Mouse (Mus musculus): ENCODE data around the gene Zfp575. TPM values are rescaled to one million over a fixed set of nuclear protein-coding genes. Genes with fewer than 3 reads are reported as not detected.

Zfp575 gene
- polyA plus RNA-seq, 1 experiment from 2014 or later = 7.3 TPM

GRCm38 (mm10) chr7:24561450-24561849 is 26.0 kb downstream of the Zfp575 start:
- H3K9ac ChIP-seq = no peak overlapping the region
- peaks cover 70% of the 10 kb centered on the region for H3K36me3 ChIP-seq
- no peaks in the 10 kb centered on the region for H3K9me3 ChIP-seq
- H3K4me1 ChIP-seq = no peaks in the 10 kb centered on the region
- no peaks in the 10 kb centered on the region for H3K27me3 ChIP-seq
- ATAC-seq (ENCODE audit: insufficient number of reproducible peaks, insufficient read depth, low FRiP score, low TSS enrichment, low read depth) = no peak
- H3K4me2 ChIP-seq = no peak overlapping the region
- H3K27ac ChIP-seq = no peak overlapping the region
- no peak overlapping the region for H3K4me3 ChIP-seq
- 89% methylated on average over 4 of the region's 4 CpGs for WGBS

- Histone ChIP-seq H3K27ac (no peak overlapping the region), H3K4me1 (no peaks in the 10 kb centered on the region), H3K9ac (no peak overlapping the region), H3K4me2 (no peak overlapping the region), H3K27me3 (no peaks in the 10 kb centered on the region), H3K4me3 (no peak overlapping the region), H3K9me3 (no peaks in the 10 kb centered on the region), H3K36me3 (peaks cover 74% of the 10 kb centered on the region)
- no peak for ATAC-seq (ENCODE audit: insufficient number of reproducible peaks, insufficient read depth, low FRiP score, low TSS enrichment, low read depth)
- 90% methylated on average over 10 of the region's 10 CpGs for WGBS
These were observed 31.7 kb downstream of the Zfp575 start for GRCm38 (mm10) chr7:24555786-24556185.

DNA sequence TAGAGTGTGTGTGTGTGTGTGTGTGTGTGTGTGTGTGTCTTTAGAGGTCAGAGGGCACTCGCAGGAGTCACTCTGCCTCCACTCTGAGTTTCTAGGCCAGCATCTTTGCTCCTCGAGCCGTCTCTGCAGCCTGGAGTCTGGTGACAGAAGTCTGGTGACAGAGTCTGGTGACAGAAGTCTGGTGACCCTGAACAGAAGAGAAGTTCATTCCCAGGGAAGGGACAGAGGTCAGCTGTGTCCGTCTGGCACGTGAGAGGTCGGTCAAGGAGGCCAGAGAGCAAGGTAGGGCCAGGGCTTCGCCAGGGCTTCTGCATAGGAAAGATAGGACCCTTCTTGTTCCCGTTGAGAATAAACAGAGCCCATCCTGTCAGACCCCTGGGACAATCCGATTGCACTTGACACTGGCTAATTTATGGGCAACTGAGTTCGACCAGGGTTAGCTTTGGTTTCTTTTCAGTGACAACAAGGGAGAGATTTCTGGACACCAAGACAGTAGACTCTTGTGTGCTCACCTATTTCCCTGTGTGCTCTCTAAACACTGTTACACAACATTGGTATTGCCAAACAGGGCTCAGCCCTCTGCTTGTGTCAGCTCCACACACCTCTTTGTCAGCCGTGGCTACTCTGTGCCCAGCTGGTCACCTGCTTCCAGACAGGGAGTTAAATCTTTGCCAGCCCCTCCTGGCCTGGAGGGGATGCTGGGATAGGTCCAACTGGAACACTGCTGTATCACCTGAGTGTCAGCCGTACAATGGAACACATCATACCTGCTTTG is 35.3 kb downstream of the Zfp575 start:
- Histone ChIP-seq H3K4me3 (no peak overlapping the region), H3K36me3 (peaks cover 79% of the 10 kb centered on the region), H3K9ac (no peak overlapping the region), H3K9me3 (no peaks in the 10 kb centered on the region), H3K27me3 (no peaks in the 10 kb centered on the region), H3K4me1 (peaks cover 10% of the 10 kb centered on the region), H3K27ac (no peak overlapping the region), H3K4me2 (no peak overlapping the region)
- ATAC-seq (ENCODE audit: insufficient number of reproducible peaks, insufficient read depth, low FRiP score, low TSS enrichment, low read depth) = no peak
- WGBS = 90% methylated on average over 12 of the region's 12 CpGs

DNA sequence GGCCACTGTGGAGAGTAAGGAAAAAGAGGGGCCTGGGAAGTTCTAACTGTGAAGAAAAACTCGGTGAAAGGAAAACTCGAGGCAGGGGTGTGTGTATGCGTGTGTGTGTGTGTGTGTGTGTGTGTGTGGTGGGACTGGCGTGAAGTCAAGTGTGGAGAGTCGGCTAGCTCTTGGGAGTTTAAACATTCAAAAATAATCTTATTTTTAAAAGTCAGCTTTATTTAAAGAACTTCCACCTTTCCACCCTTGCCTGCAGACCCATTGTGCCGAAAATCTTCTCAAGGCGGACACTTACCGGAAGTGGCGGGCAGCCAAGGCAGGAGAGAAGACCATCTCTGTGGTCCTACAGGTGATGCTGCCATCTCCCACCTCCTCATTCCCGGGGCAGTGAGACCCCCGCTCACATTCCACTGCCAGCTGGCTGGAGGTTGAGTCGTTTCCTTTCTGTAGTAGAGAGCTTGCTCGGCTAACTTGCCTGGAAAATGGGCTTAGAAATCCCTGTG is 39.9 kb downstream of the Zfp575 start:
- no peak for ATAC-seq (ENCODE audit: insufficient number of reproducible peaks, insufficient read depth, low FRiP score, low TSS enrichment, low read depth)
- Histone ChIP-seq H3K4me3 (peak overlapping the region; percentile 83), H3K27ac (peak overlapping the region; percentile 80), H3K4me2 (peak overlapping the region; percentile 74), H3K36me3 (peaks cover 41% of the 10 kb centered on the region), H3K27me3 (no peaks in the 10 kb centered on the region), H3K9ac (peak overlapping the region; percentile 89), H3K9me3 (no peaks in the 10 kb centered on the region), H3K4me1 (peaks cover 17% of the 10 kb centered on the region)
- WGBS = 26% methylated on average over 13 of the region's 13 CpGs

DNA sequence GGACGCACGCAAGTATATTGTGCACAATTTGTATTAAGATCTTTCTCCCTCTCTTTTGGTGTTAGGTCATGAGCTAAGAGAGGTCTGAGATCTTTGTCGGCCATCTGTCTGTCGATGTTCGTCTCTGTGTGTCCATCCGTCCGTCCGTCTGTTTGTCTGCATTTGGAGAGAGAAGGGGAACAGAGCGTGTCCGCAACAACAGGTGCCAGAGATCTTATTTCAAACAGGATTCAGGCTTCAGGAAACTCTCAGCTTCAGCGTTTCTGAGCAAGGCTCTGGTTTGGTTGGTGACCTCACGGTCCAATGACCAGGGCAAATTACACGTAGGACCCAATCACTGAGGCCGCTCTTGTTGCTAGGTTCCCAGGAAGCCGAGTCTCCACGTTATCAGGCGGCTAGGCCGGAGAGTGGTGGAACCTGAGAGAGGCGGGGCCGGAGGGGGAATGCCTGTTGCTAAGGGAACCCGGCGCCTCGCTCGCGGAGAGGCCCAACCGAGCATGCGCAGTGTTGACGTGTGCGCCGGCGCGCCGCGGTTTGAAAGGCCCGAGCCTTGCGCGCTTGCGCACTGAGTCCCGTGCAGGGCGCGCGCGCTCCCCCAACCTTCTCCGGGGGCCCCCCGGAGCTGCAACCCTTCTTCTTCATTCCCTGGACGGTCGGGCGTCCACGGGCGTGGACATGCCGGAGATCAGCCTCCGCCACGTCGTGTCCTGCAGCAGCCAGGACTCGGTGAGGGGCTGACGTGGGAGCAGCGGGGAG is 40.6 kb downstream of the Zfp575 start:
- Histone ChIP-seq H3K4me2 (peak overlapping the region; percentile 74), H3K36me3 (peaks cover 33% of the 10 kb centered on the region), H3K27me3 (no peaks in the 10 kb centered on the region), H3K9ac (peak overlapping the region; percentile 89), H3K4me3 (peak overlapping the region; percentile 83), H3K27ac (peak overlapping the region; percentile 80), H3K4me1 (peaks cover 17% of the 10 kb centered on the region), H3K9me3 (no peaks in the 10 kb centered on the region)
- WGBS = under 1% methylated on average over 57 of the region's 57 CpGs
- peak; percentile 98 for ATAC-seq (ENCODE audit: insufficient number of reproducible peaks, insufficient read depth, low FRiP score, low TSS enrichment, low read depth)

DNA sequence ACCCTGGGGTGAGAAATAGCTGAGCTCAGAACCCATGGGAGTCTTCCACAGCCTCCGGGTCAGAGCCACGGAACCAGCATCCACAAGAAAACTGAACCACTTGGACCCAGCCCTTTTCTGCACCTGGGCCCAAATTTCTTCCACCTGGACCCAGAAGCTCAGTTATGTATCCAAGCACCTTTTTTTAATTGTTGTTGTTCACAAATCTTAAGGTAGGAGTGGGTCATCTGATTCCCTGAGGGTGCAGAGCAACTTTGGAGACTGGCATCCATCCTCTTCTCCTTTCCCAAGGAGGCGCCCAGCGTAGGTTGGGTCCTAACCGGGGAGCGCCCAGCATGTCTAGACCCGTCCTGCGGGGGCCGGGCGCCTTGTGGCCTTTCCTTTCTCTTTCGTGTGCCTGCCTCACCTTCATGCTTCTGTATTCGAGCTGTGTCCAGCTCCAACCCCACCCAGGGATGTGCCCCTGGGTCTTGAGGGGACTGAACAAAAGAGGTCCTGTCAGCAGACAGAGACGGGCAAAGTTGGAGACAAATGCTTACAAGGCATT is 41.3 kb downstream of the Zfp575 start, which contains the start of the genes Pinlyp and Xrcc1:
Pinlyp (minus strand) TSS at position 51 of the 547 bp plus-strand sequence.
Xrcc1 (plus strand) TSS at position 222 of the 547 bp plus-strand sequence.
- Histone ChIP-seq H3K4me3 (peak within 1 kb of the TSS; percentile 83), H3K4me1 (peaks cover 21% of the 10 kb centered on the region), H3K9ac (peak within 1 kb of the TSS; percentile 89), H3K9me3 (no peaks in the 10 kb centered on the region), H3K36me3 (peaks cover 26% of the 10 kb centered on the region), H3K27ac (peak within 1 kb of the TSS; percentile 80), H3K4me2 (peak within 1 kb of the TSS; percentile 74), H3K27me3 (no peaks in the 10 kb centered on the region)
- 27% methylated on average over 13 of the region's 13 CpGs for WGBS
- ATAC-seq (ENCODE audit: insufficient number of reproducible peaks, insufficient read depth, low FRiP score, low TSS enrichment, low read depth) = no peak

DNA sequence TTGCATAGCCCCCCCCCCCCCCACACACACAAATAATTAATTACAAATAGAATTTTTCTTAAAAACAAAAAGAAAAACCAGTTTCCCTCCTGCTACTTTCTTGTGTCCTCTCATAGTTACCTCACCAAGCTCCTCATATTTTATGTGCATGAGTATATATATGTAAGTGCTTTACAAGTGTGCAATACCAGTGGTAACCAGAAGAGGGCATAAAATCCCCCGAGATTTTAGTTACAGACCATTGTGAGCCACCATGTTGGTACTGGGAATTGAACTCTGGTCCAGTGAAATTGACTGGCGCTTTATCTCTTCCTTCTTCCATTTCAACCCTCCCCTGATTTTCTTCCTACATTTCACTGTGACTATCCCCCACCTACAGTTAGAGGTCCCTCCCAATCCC is 42.9 kb downstream of the Zfp575 start:
- Histone ChIP-seq H3K9ac (no peak overlapping the region), H3K4me2 (no peak overlapping the region), H3K4me1 (peaks cover 21% of the 10 kb centered on the region), H3K4me3 (no peak overlapping the region), H3K27ac (no peak overlapping the region), H3K36me3 (peaks cover 12% of the 10 kb centered on the region), H3K27me3 (no peaks in the 10 kb centered on the region), H3K9me3 (no peaks in the 10 kb centered on the region)
- 78% methylated on average over 2 of the region's 2 CpGs for WGBS
- ATAC-seq (ENCODE audit: insufficient number of reproducible peaks, insufficient read depth, low FRiP score, low TSS enrichment, low read depth) = no peak

- whole genome bisulfite sequencing = 93% methylated on average over 4 of the region's 4 CpGs
- Histone ChIP-seq H3K9me3 (peaks cover 4% of the 10 kb centered on the region; the same call in 1 of the 2 replicates), H3K36me3 (peaks cover 17% of the 10 kb centered on the region), H3K9ac (no peak overlapping the region), H3K4me2 (no peak overlapping the region), H3K4me1 (0 out of 2 replicates have a peak, but pooled peaks cover 4% of the 10 kb centered on the region), H3K27me3 (no peaks in the 10 kb centered on the region), H3K4me3 (no peak overlapping the region), H3K27ac (no peak overlapping the region)
- no peak for ATAC-seq (ENCODE audit: insufficient number of reproducible peaks, insufficient read depth, low FRiP score, low TSS enrichment, low read depth)
These were observed 47.8 kb downstream of the Zfp575 start for GRCm38 (mm10) chr7:24539686-24540085.

DNA sequence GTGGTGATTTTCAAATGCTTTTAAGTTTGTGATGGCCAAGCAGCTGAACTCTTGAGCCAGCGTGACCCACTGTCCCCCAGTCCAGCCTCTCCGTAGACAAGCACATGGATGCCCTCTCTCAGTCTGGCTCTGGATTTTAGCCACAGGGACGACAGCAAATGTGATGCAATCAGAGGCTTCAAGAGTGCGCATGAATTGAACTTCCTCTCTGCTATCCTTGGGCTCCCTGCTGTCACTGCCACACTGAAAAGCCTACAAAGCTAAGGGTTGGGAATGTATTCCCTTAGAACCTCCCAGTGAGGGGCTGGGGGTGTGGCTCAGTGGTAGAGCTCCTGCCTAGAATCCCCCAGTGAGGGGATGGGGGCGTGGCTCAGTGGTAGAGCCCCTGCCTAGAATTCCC is 48.7 kb downstream of the Zfp575 start:
- Histone ChIP-seq H3K9ac (no peak overlapping the region), H3K27me3 (peaks cover 3% of the 10 kb centered on the region; the same call in 1 of the 2 replicates), H3K4me3 (no peak overlapping the region), H3K36me3 (peaks cover 27% of the 10 kb centered on the region), H3K4me2 (no peak overlapping the region), H3K4me1 (peaks cover 10% of the 10 kb centered on the region; the same call in 1 of the 2 replicates), H3K27ac (no peak overlapping the region), H3K9me3 (peaks cover 4% of the 10 kb centered on the region; the same call in 1 of the 2 replicates)
- 84% methylated on average over 5 of the region's 5 CpGs for WGBS
- no peak for ATAC-seq (ENCODE audit: insufficient number of reproducible peaks, insufficient read depth, low FRiP score, low TSS enrichment, low read depth)

DNA sequence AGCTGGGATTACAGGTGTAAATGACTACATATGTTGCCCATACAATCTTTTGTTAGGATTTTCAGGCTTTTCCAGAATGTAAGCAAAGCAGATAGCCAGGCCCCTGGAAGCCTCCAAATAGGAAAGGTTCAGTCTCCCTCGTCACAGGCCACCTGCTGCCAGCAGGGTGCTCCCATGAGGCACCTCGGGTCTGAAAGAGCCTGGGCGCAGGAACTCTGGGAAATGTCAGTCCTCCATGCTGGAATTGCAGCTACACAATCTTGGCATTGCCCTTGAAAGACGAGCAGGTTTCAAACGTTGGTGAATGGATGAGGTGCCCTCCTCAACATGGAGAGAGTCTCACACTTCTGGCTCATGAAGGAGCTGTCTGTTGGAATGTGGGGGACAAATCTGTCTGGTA is 49.3 kb downstream of the Zfp575 start:
- no peak overlapping the region for H3K4me3 ChIP-seq
- ATAC-seq (ENCODE audit: insufficient number of reproducible peaks, insufficient read depth, low FRiP score, low TSS enrichment, low read depth) = no peak
- WGBS = 47% methylated on average over 5 of the region's 5 CpGs

GRCm38 (mm10) chr7:24537591-24537990 is 49.9 kb downstream of the Zfp575 start:
- Histone ChIP-seq H3K4me2 (no peak overlapping the region), H3K4me1 (peaks cover 17% of the 10 kb centered on the region; the same call in 1 of the 2 replicates), H3K9me3 (peaks cover 4% of the 10 kb centered on the region; the same call in 1 of the 2 replicates), H3K36me3 (peaks cover 36% of the 10 kb centered on the region), H3K27me3 (peaks cover 11% of the 10 kb centered on the region), H3K27ac (no peak overlapping the region), H3K4me3 (no peak overlapping the region), H3K9ac (no peak overlapping the region)
- 78% methylated on average over 5 of the region's 5 CpGs for WGBS
- no peak for ATAC-seq (ENCODE audit: insufficient number of reproducible peaks, insufficient read depth, low FRiP score, low TSS enrichment, low read depth)

More for the DNA sequence above, 49.3 kb downstream of the Zfp575 start:
- Histone ChIP-seq H3K4me1 (peaks cover 16% of the 10 kb centered on the region; the same call in 1 of the 2 replicates), H3K27me3 (peaks cover 8% of the 10 kb centered on the region), H3K27ac (no peak overlapping the region), H3K36me3 (peaks cover 33% of the 10 kb centered on the region), H3K9me3 (peaks cover 4% of the 10 kb centered on the region; the same call in 1 of the 2 replicates), H3K4me2 (no peak overlapping the region), H3K9ac (no peak overlapping the region)

All from embryonic facial prominence, embryonic 13.5 days (tissue).